Mouse (Mus musculus) small intestine, adult 2 months (tissue): ENCODE measurements around the gene Gm36176.
A peak's percentile ranks its signal among the peaks of the same experiment; 100 is the strongest.

Experiments
- CTCF ChIP-seq: fragments of 200-500 bp; IDR thresholded peaks from 2 replicates; pipeline ENCODE4 v1.5.1; 2012; ENCODE audit warnings: low read depth, mild to moderate bottlenecking, control low read depth, inconsistent platforms, low read length, moderate library complexity, mixed read lengths; ENCODE audit not compliant: insufficient replicate concordance, insufficient read length; ENCODE audit errors: extremely low read depth
- POLR2A ChIP-seq: fragments of 200-500 bp; IDR thresholded peaks from 2 replicates; pipeline ENCODE4 v1.6.1; 2012; ENCODE audit warnings: low read depth, mild to moderate bottlenecking, control low read depth, inconsistent platforms, low read length, moderate library complexity

- TF ChIP-seq CTCF (no peak), POLR2A (peak; percentile 28; the same call in 1 of the 2 replicates)
Observed at GRCm38 (mm10) chr10:77864067-77864761, 17.6 kb downstream of the Gm36176 start.
